Mouse (Mus musculus) hindbrain, embryonic 15.5 days (tissue): ENCODE measurements around the gene BC051142. TPM values are rescaled to one million over a fixed set of nuclear protein-coding genes. Genes with fewer than 3 reads are reported as not detected.
"Not testable (repeated sequence)": the region's sequence is repeated elsewhere in the genome, so short reads cannot be mapped to it uniquely, and the experiment has no call there.

Source experiments
- ATAC-seq: fragments of 200-750 bp; cut with Nextera tagmentation; 2 replicates; pipeline ENCODE4 v1.8.0; 2017; ENCODE audit warnings: low read depth, moderate number of reproducible peaks, moderate TSS enrichment; ENCODE audit not compliant: low FRiP score
- H3K27ac ChIP-seq: fragments of 300-500 bp; sonication (generic); replicated peaks from 2 replicates; pipeline ENCODE4 v1.5.1; 2015; ENCODE audit warnings: mild to moderate bottlenecking, inconsistent platforms
- H3K27me3 ChIP-seq: fragments of 300-500 bp; sonication (generic); 2 replicates; pipeline ENCODE4 v1.6.1; 2015; ENCODE audit warnings: control low read depth, inconsistent platforms
- H3K36me3 ChIP-seq: fragments of 300-500 bp; sonication (generic); 2 replicates; pipeline ENCODE4 v1.6.1; 2015; ENCODE audit warnings: control low read depth, inconsistent platforms
- H3K4me1 ChIP-seq: fragments of 300-500 bp; sonication (generic); replicated peaks from 2 replicates; pipeline ENCODE4 v1.6.1; 2015; ENCODE audit warnings: control low read depth, inconsistent platforms
- H3K4me2 ChIP-seq: fragments of 300-500 bp; sonication (generic); 2 replicates; pipeline ENCODE4 v1.6.1; 2015; ENCODE audit warnings: moderate library complexity, mild to moderate bottlenecking, inconsistent platforms
- H3K4me3 ChIP-seq: fragments of 300-500 bp; sonication (generic); 2 replicates; pipeline ENCODE4 v1.5.1; 2015; ENCODE audit warnings: mild to moderate bottlenecking, inconsistent platforms
- H3K9ac ChIP-seq: fragments of 300-500 bp; sonication (generic); 2 replicates; pipeline ENCODE4 v1.6.1; 2015; ENCODE audit warnings: inconsistent platforms
- H3K9me3 ChIP-seq: fragments of 300-500 bp; sonication (generic); 2 replicates; pipeline ENCODE4 v1.6.1; 2016; ENCODE audit warnings: control low read depth, inconsistent platforms
- WGBS: fragments of 180-500 bp; shearing (Covaris S2); methylation state at CpG from one replicate; pipeline ENCODE4 v1.1.7; 2015; 5-methylcytosine and 5-hydroxymethylcytosine counted together
- polyA plus RNA-seq: library from polyadenylated mRNA; unstranded; fragments of >200 nt; fragmentation: Nextera tagmentation; extraction: Ambion mirVana; gene quantifications from 2 replicates; pipeline ENCODE4 v1.2.1, GENCODE M21; 2015

BC051142 gene
- polyA plus RNA-seq, 1 experiment from 2014 or later, result 5.5 TPM

DNA sequence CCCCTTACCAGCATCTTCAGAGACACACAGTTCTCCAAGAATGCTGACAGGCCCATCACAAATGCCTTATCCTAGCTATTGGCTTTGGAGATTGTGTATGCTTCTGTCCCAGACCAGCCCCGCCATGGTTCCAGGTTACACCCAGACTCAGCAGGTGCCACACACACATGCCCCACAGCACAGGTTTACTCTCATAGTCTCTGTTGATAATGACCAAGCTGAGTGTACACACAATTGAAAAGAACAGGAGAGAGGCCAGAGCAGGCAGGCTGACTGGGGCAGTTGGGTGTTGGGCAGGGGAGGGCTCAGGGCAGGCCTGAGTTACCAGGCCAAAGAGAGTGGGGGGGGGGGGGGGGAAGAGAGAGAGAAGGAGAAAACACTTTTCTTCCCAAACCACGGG is 77.8 kb downstream of the BC051142 start:
- 83% methylated on average over 1 of the region's 2 CpGs for WGBS
- Histone ChIP-seq H3K9me3 (no peaks in the 10 kb centered on the region), H3K27me3 (no peaks in the 10 kb centered on the region), H3K4me1 (no peaks in the 10 kb centered on the region), H3K27ac (no peak overlapping the region), H3K4me2 (no peak overlapping the region), H3K4me3 (no peak overlapping the region), H3K36me3 (no peaks in the 10 kb centered on the region), H3K9ac (no peak overlapping the region)
- ATAC-seq, result no peak

GRCm38 (mm10) chr17:34477238-34478013 is 78.8 kb downstream of the BC051142 start, which contains the start of gene Btnl4:
Gene Btnl4 (minus strand): TSS chr17:34477318.
- not testable (repeated sequence) for H3K27me3 ChIP-seq, H3K9me3 ChIP-seq, H3K27ac ChIP-seq, H3K4me2 ChIP-seq, H3K4me3 ChIP-seq, H3K4me1 ChIP-seq, H3K9ac ChIP-seq, ATAC-seq, H3K36me3 ChIP-seq
- 85% methylated on average over 5 of the region's 5 CpGs for WGBS

DNA sequence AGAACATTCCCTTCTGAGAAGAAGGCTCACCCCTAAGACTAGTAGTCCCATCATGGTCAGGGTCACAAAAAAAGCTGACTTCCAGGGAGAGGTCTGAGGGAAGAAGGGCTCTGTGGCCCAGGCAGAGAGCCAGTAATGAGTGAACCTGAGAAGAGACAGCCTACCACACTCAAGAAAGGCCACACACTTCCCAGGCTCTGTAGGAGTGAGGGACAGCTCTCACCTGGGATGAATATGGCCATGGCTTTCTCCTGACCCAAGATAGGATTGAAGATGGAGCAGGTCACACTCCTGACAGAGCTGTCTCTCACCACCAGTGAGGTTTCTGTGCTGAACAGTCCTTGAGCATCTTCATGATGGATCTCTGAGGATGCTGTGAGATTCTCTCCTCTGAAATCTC is 94.2 kb downstream of the BC051142 start:
- no peak overlapping the region for H3K4me2 ChIP-seq
- no peak overlapping the region for H3K9ac ChIP-seq
- no peak overlapping the region for H3K4me3 ChIP-seq
- no peak for ATAC-seq
- H3K9me3 ChIP-seq, result no peaks in the 10 kb centered on the region
- H3K36me3 ChIP-seq, result no peaks in the 10 kb centered on the region
- no peaks in the 10 kb centered on the region for H3K4me1 ChIP-seq
- H3K27me3 ChIP-seq, result 0 out of 2 replicates have a peak, but pooled peaks cover 2% of the 10 kb centered on the region
- no peak overlapping the region for H3K27ac ChIP-seq

GRCm38 (mm10) chr17:34495156-34495555 is 96.5 kb downstream of the BC051142 start:
- not testable (repeated sequence) for H3K4me2 ChIP-seq, H3K9me3 ChIP-seq, H3K36me3 ChIP-seq, H3K4me1 ChIP-seq, H3K4me3 ChIP-seq, ATAC-seq, H3K27me3 ChIP-seq, H3K27ac ChIP-seq, H3K9ac ChIP-seq
- 96% methylated on average over 2 of the region's 2 CpGs for WGBS

- Histone ChIP-seq H3K4me2 (no peak overlapping the region), H3K9ac (no peak overlapping the region), H3K4me3 (no peak overlapping the region), H3K27me3 (no peaks in the 10 kb centered on the region), H3K4me1 (no peaks in the 10 kb centered on the region), H3K27ac (no peak overlapping the region), H3K9me3 (no peaks in the 10 kb centered on the region), H3K36me3 (no peaks in the 10 kb centered on the region)
- ATAC-seq, result no peak
- WGBS, result 81% methylated on average over 1 of the region's 2 CpGs
These were observed 97.9 kb downstream of the BC051142 start for GRCm38 (mm10) chr17:34496539-34496938.

- not testable (repeated sequence) for H3K4me2 ChIP-seq, H3K4me3 ChIP-seq, H3K27ac ChIP-seq, H3K36me3 ChIP-seq, H3K9me3 ChIP-seq, H3K4me1 ChIP-seq, ATAC-seq, H3K9ac ChIP-seq, H3K27me3 ChIP-seq
- whole genome bisulfite sequencing, result 89% methylated on average over 3 of the region's 3 CpGs
These were observed 98.7 kb downstream of the BC051142 start for GRCm38 (mm10) chr17:34497319-34497718.

DNA sequence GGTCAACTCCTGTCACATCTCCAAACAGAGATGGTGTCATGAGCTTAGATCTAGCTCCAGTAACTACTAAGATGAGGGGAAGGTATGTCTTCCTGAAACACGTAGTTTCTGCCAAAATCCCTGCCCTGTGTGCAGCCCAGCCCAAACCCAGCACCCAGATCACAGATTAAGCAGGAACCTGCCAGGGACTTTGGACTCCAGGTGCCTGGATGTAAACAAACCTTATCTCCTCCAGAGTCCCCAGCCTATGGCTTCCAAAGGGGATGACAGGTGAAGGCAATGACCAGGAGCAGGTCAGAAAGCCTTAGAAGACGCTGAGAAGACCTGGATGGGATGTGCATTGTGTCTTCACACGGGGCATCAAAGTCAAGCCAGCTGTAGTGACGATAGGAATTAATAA is 99.1 kb downstream of the BC051142 start:
- not testable (repeated sequence) for H3K9ac ChIP-seq, H3K4me1 ChIP-seq, H3K27ac ChIP-seq, H3K36me3 ChIP-seq, H3K9me3 ChIP-seq, H3K4me3 ChIP-seq, H3K4me2 ChIP-seq, H3K27me3 ChIP-seq, ATAC-seq
- 86% methylated on average over 4 of the region's 4 CpGs for WGBS

- no peak for ATAC-seq
- Histone ChIP-seq H3K27me3 (no peaks in the 10 kb centered on the region), H3K4me1 (no peaks in the 10 kb centered on the region), H3K9ac (no peak overlapping the region), H3K9me3 (no peaks in the 10 kb centered on the region), H3K4me2 (no peak overlapping the region), H3K27ac (no peak overlapping the region), H3K36me3 (no peaks in the 10 kb centered on the region), H3K4me3 (no peak overlapping the region)
These were observed 109.0 kb downstream of the BC051142 start for GRCm38 (mm10) chr17:34507591-34507990.

Other genes with a start within 250 kb of the BC051142 start
- gene H2-DMb1, start 245.7 kb upstream of the BC051142 start, polyA plus RNA-seq, result 0.79 and 1.1 TPM in 2 replicates
- 3.0 and 3.7 TPM in 2 replicates for gene Tap1, start 211.3 kb upstream of the BC051142 start, polyA plus RNA-seq
- 1.4 and 2.4 TPM in 2 replicates for gene Psmb9, start 211.1 kb upstream of the BC051142 start, polyA plus RNA-seq
- 3.3 and 5.7 TPM in 2 replicates for gene Psmb8, start 201.1 kb upstream of the BC051142 start, polyA plus RNA-seq
- gene Tap2, start 195.3 kb upstream of the BC051142 start, polyA plus RNA-seq, result 2.2 and 2.3 TPM in 2 replicates
- 0.20 and 0.21 TPM in 2 replicates for gene H2-Ob, start 159.9 kb upstream of the BC051142 start, polyA plus RNA-seq
- 1.6 and 2.5 TPM in 2 replicates for gene H2-Ab1, start 141.1 kb upstream of the BC051142 start, polyA plus RNA-seq
- gene H2-Aa, start 111.0 kb upstream of the BC051142 start, polyA plus RNA-seq, result 0.83 and 1.2 TPM in 2 replicates
- gene H2-Eb1, start 93.0 kb upstream of the BC051142 start, polyA plus RNA-seq, result 3.4 and 4.1 TPM in 2 replicates
- gene H2-Eb2, start 73.2 kb upstream of the BC051142 start, polyA plus RNA-seq, result 0.26 TPM in 2 replicates
- 0.05 TPM in 1 of 2 replicates, not detected in the other for gene Btnl2, start 44.0 kb upstream of the BC051142 start, polyA plus RNA-seq
- not detected in 2 replicates for gene Btnl1, start 21.7 kb upstream of the BC051142 start, polyA plus RNA-seq
- not detected in 2 replicates for gene Btnl4, start 78.5 kb downstream of the BC051142 start, polyA plus RNA-seq
- not detected in 2 replicates for gene Btnl6, start 118.5 kb downstream of the BC051142 start, polyA plus RNA-seq
- gene Notch4, start 165.4 kb downstream of the BC051142 start, polyA plus RNA-seq, result 7.8 and 7.9 TPM in 2 replicates
- gene Gpsm3, start 191.0 kb downstream of the BC051142 start, polyA plus RNA-seq, result 4.1 TPM in 2 replicates
- gene Pbx2, start 192.4 kb downstream of the BC051142 start, polyA plus RNA-seq, result 8.9 TPM in 2 replicates
- gene Ager, start 199.0 kb downstream of the BC051142 start, polyA plus RNA-seq, result 1.8 TPM in 2 replicates
- gene Rnf5, start 204.9 kb downstream of the BC051142 start, polyA plus RNA-seq, result 270 and 283 TPM in 2 replicates
- 123 and 142 TPM in 2 replicates for gene Agpat1, start 205.4 kb downstream of the BC051142 start, polyA plus RNA-seq
- gene Egfl8, start 217.2 kb downstream of the BC051142 start, polyA plus RNA-seq, result 10.1 and 12.8 TPM in 2 replicates
- 19.1 and 20.4 TPM in 2 replicates for gene Ppt2, start 229.7 kb downstream of the BC051142 start, polyA plus RNA-seq
- 6.8 and 9.8 TPM in 2 replicates for gene Prrt1, start 230.7 kb downstream of the BC051142 start, polyA plus RNA-seq
- 16.1 and 16.4 TPM in 2 replicates for gene Fkbpl, start 245.9 kb downstream of the BC051142 start, polyA plus RNA-seq
- gene Atf6b, start 248.3 kb downstream of the BC051142 start, polyA plus RNA-seq, result 108 and 120 TPM in 2 replicates